Mouse (Mus musculus): ENCODE measurements around the gene Sirt7.

DNA sequence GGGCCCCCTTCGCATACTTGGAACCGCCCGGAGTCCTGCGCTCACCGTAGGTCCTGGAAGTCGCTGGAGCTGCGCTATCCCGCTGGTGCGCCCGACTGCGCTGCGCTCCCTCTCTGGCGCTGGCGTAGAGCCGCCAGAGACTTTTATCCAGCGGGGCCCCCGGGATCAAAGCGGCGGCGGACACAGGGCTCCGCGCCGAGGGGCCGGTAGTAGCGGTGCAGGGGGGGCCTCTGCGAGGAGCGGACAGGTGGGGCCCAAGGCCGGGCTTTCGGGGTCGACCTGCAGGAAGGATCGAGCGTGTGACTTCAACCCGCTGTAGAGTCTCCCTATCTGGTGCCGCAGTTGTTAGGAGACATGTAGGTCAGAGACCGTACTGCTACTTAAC is 36.0 kb upstream of the Sirt7 start, which contains the start of gene Notum:
- TF ChIP-seq GATA1 (IDR thresholded peaks at IDR 0.05; ENCODE audit: borderline replicate concordance, low read length) (no peak), CTCF (IDR thresholded peaks at IDR 0.05; ENCODE audit: low read depth, low read length) (no peak), TAL1 (conservative IDR thresholded peaks at IDR 0.05; ENCODE audit: low read depth, low read length) (no peak)
